Mouse (Mus musculus): ENCODE results near the gene Rgs19. TPM values are rescaled to one million over a fixed set of nuclear protein-coding genes. Genes with fewer than 3 reads are reported as not detected.

Rgs19 gene
- 24.6 TPM for polyA plus RNA-seq (2014; fragmentation: Illumina TruSeq; extraction: RNeasy Lipid Tissue Mini Kit (QIAGEN cat#74804))

GRCm38 (mm10) chr2:181693339-181694280 is at the start of gene Rgs19:
Gene Rgs19, minus strand, starts transcription at chr2:181693977.

DNA sequence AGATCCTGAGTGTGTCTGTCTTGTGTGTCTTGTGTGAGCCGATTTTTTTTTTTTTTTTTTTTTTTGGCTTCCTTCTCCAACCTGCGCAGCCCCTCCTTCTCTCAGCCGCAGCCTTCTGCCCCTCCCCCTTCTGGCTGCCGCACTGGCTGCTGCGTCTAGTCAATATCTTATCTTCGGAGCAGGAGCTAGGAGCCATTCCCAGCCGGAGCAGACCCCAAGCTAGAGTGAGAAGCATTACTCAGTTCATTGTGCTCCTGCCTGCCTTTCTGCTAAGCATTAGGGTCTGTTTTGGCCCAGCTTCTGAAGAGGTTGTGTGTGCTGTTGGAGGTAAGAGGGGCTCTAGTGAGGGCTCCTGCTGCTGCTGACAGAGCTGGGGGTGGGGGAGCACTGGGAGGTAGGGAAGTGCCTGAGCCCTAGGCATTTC is 21.1 kb upstream of the Rgs19 start, which contains the start of gene Oprl1:
Gene Oprl1 (plus strand): TSS at position 114 of the 424 bp plus-strand sequence.

GRCm38 (mm10) chr2:181698241-181698640 is 4.5 kb upstream of the Rgs19 start, which contains the start of gene Lkaaear1:
Gene Lkaaear1, minus strand, starts transcription at chr2:181698442.

DNA sequence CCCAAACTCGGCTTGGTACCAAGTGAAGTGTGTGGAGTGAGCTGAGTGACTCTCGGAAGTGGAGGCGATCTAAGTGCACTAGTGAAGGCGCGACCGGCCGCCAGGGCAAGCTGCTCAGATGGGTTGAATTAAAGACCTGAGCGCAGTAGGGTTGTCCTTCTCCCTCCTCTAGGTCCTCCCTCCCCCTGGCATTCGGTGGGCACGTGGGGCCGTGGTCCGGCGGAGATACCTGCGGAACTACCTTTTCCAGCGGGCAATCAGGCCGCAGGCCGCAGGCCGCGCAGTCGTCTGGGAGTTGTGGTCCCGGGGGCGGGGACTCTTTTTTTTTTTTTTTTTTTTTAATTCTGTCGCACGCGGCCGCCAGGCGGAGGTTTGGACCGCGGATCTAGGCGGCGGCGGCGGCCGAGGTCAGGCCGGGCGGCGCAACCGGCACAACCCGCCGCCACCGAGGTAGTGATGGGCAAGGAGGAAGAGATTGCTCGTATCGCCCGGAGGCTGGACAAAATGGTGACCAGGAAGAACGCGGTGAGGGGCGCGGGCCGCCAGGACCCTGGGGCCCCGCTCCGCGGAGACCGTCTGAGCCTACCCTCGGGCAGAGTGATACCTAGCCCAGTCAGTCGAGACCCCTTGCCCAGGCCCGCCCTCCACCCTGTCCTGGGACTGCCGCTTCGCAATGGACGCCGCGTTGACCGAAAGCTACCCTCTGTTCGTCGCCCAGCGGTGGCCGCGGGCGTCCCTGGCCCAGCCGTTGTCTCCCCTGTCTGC is 13.6 kb downstream of the Rgs19 start, which contains the start of gene Tcea2:
Gene Tcea2 (plus strand): TSS at position 360 of the 765 bp plus-strand sequence.

GRCm38 (mm10) chr2:181671326-181671725 is 22.5 kb downstream of the Rgs19 start, which contains the start of gene Sox18:
Gene Sox18, minus strand, starts transcription at chr2:181671640.

DNA sequence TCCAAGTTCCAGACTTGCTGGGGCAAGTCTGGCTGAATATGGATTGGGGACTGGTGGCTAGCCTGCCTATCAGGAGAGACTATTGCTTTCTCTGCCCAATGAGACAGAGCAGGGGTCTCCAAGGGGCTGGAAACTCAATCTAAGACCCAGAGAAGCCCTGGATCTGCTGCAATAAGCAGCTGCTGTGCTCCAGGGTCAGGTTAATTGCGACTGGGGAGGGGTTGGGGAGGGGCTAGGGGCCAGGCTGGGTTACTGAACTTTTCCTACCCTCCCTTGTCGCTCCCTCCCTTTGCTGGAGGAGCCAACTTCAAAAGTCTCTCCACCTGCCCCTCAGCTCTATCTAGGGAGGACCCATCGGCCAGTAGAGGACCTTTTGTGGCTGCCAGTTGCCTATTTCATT is 37.0 kb downstream of the Rgs19 start, which contains the start of gene Gm29797:
Gene Gm29797 (plus strand): TSS at position 301 of the 400 bp plus-strand sequence.

Other genes with a start within 250 kb of the Rgs19 start
- gene Zbtb46, start 234.6 kb downstream of the Rgs19 start, polyA plus RNA-seq (2014; fragmentation: Illumina TruSeq; extraction: RNeasy Lipid Tissue Mini Kit (QIAGEN cat#74804)), result 11.5 TPM
- gene Abhd16b, start 200.8 kb downstream of the Rgs19 start, polyA plus RNA-seq (2014; fragmentation: Illumina TruSeq; extraction: RNeasy Lipid Tissue Mini Kit (QIAGEN cat#74804)), result not detected
- gene Tpd52l2, start 196.8 kb downstream of the Rgs19 start, polyA plus RNA-seq (2014; fragmentation: Illumina TruSeq; extraction: RNeasy Lipid Tissue Mini Kit (QIAGEN cat#74804)), result 69.5 TPM
- 43.8 TPM for gene Dnajc5, start 173.5 kb downstream of the Rgs19 start, polyA plus RNA-seq (2014; fragmentation: Illumina TruSeq; extraction: RNeasy Lipid Tissue Mini Kit (QIAGEN cat#74804))
- 9.2 TPM for gene Uckl1, start 109.1 kb downstream of the Rgs19 start, polyA plus RNA-seq (2014; fragmentation: Illumina TruSeq; extraction: RNeasy Lipid Tissue Mini Kit (QIAGEN cat#74804))
- 55.6 TPM for gene Prpf6, start 102.1 kb downstream of the Rgs19 start, polyA plus RNA-seq (2014; fragmentation: Illumina TruSeq; extraction: RNeasy Lipid Tissue Mini Kit (QIAGEN cat#74804))
- 3.9 TPM for gene Zfp512b, start 101.2 kb downstream of the Rgs19 start, polyA plus RNA-seq (2014; fragmentation: Illumina TruSeq; extraction: RNeasy Lipid Tissue Mini Kit (QIAGEN cat#74804))
- gene Samd10, start 94.8 kb downstream of the Rgs19 start, polyA plus RNA-seq (2014; fragmentation: Illumina TruSeq; extraction: RNeasy Lipid Tissue Mini Kit (QIAGEN cat#74804)), result 6.8 TPM
- gene Gm29797, start 36.9 kb downstream of the Rgs19 start, polyA plus RNA-seq (2014; fragmentation: Illumina TruSeq; extraction: RNeasy Lipid Tissue Mini Kit (QIAGEN cat#74804)), result not detected
- gene Sox18, start 22.3 kb downstream of the Rgs19 start, polyA plus RNA-seq (2014; fragmentation: Illumina TruSeq; extraction: RNeasy Lipid Tissue Mini Kit (QIAGEN cat#74804)), result 0.66 TPM
- gene Tcea2, start 13.7 kb downstream of the Rgs19 start, polyA plus RNA-seq (2014; fragmentation: Illumina TruSeq; extraction: RNeasy Lipid Tissue Mini Kit (QIAGEN cat#74804)), result 0.43 TPM
- not detected for gene Lkaaear1, start 4.5 kb upstream of the Rgs19 start, polyA plus RNA-seq (2014; fragmentation: Illumina TruSeq; extraction: RNeasy Lipid Tissue Mini Kit (QIAGEN cat#74804))
- gene Oprl1, start 21.0 kb upstream of the Rgs19 start, polyA plus RNA-seq (2014; fragmentation: Illumina TruSeq; extraction: RNeasy Lipid Tissue Mini Kit (QIAGEN cat#74804)), result 0.88 TPM
- 0.11 TPM for gene Myt1, start 69.4 kb upstream of the Rgs19 start, polyA plus RNA-seq (2014; fragmentation: Illumina TruSeq; extraction: RNeasy Lipid Tissue Mini Kit (QIAGEN cat#74804))
- 190 TPM for gene Pcmtd2, start 143.9 kb upstream of the Rgs19 start, polyA plus RNA-seq (2014; fragmentation: Illumina TruSeq; extraction: RNeasy Lipid Tissue Mini Kit (QIAGEN cat#74804))
- 97.0 TPM for gene Polr3k, start 170.4 kb upstream of the Rgs19 start, polyA plus RNA-seq (2014; fragmentation: Illumina TruSeq; extraction: RNeasy Lipid Tissue Mini Kit (QIAGEN cat#74804))

All from ovary, adult 10 weeks (tissue).